Mouse (Mus musculus): ENCODE results near the gene Calm2. TPM values are rescaled to one million over a fixed set of nuclear protein-coding genes. Genes with fewer than 3 reads are reported as not detected.

The Calm2 gene
- polyA plus RNA-seq, 1 experiment from 2014 or later: 1,028 TPM

DNA sequence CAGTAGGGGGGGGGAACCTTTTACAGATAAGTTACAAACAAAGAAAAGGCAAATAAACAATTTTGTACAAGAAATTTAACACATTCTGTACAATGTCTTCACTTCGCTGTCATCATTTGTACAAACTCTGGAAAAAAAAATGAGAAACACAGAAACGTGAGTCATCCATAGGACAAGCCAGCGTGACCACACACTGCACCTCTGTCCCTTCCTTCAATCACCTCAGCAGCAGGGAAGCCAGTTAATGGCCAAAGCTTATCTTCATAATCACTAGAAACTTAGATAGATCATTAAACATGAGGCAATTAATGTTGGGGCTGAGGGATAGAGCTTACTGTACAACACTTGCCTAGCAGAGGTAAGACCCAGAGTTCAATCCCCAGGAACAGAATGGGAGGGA is 12.8 kb downstream of the Calm2 start:
- no peak for ATAC-seq (ENCODE audit: low read depth)
- peaks cover 64% of the 10 kb centered on the region for H3K36me3 ChIP-seq (ENCODE audit: control insufficient read depth, insufficient read depth, low read length)
- 93% methylated on average over 3 of the region's 3 CpGs for WGBS
- no peaks in the 10 kb centered on the region for H3K9me3 ChIP-seq (ENCODE audit: control insufficient read depth, low read length)
- no peak for DNase-seq (ENCODE audit: low spot score)
- no peaks in the 10 kb centered on the region for H3K4me1 ChIP-seq (ENCODE audit: control insufficient read depth, insufficient read depth, low read length)
- no peak overlapping the region for H3K4me2 ChIP-seq (ENCODE audit: low read depth, low read length)
- no peaks in the 10 kb centered on the region for H3K27me3 ChIP-seq (replicated peaks; ENCODE audit: control insufficient read depth, insufficient read depth, low read length)
- no peak overlapping the region for H3K9ac ChIP-seq (ENCODE audit: low read depth, low read length)
- H3K4me3 ChIP-seq (ENCODE audit: low read depth, low read length): no peak overlapping the region
- no peak overlapping the region for H3K27ac ChIP-seq (replicated peaks; ENCODE audit: low read depth, low read length)

DNA sequence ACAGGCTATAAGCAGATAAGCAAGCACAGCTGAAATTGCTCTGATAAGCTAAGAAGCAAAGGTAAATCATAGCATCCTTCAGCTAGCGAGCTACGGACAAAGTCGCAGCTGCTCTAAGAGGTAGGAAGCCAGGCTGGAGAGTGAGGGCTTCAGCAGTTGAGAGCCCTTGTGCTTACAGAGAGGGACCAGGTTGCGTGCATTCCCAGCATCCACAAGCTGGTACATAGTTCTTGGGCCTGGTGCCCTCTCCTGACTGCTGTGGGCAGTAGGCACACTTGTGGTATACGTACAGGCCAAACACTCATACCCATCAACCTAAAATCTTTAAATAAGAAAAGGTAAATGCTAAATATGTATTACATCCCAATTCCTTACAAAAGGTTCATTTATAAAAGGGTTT is 14.0 kb downstream of the Calm2 start:
- H3K36me3 ChIP-seq (ENCODE audit: control insufficient read depth, insufficient read depth, low read length): peaks cover 64% of the 10 kb centered on the region
- no peaks in the 10 kb centered on the region for H3K9me3 ChIP-seq (ENCODE audit: control insufficient read depth, low read length)
- H3K4me1 ChIP-seq (ENCODE audit: control insufficient read depth, insufficient read depth, low read length): no peaks in the 10 kb centered on the region
- WGBS: 98% methylated on average over 5 of the region's 5 CpGs
- H3K4me2 ChIP-seq (ENCODE audit: low read depth, low read length): no peak overlapping the region
- H3K27me3 ChIP-seq (replicated peaks; ENCODE audit: control insufficient read depth, insufficient read depth, low read length): no peaks in the 10 kb centered on the region
- DNase-seq (ENCODE audit: low spot score): no peak
- no peak overlapping the region for H3K4me3 ChIP-seq (ENCODE audit: low read depth, low read length)
- H3K27ac ChIP-seq (replicated peaks; ENCODE audit: low read depth, low read length): no peak overlapping the region
- no peak overlapping the region for H3K9ac ChIP-seq (ENCODE audit: low read depth, low read length)
- ATAC-seq (ENCODE audit: low read depth): no peak

- Histone ChIP-seq H3K4me2 (ENCODE audit: low read depth, low read length) (no peak overlapping the region), H3K4me3 (ENCODE audit: low read depth, low read length) (no peak overlapping the region), H3K9ac (ENCODE audit: low read depth, low read length) (no peak overlapping the region), H3K27me3 (replicated peaks; ENCODE audit: control insufficient read depth, insufficient read depth, low read length) (no peaks in the 10 kb centered on the region), H3K4me1 (ENCODE audit: control insufficient read depth, insufficient read depth, low read length) (no peaks in the 10 kb centered on the region), H3K36me3 (ENCODE audit: control insufficient read depth, insufficient read depth, low read length) (peaks cover 64% of the 10 kb centered on the region), H3K27ac (replicated peaks; ENCODE audit: low read depth, low read length) (no peak overlapping the region), H3K9me3 (ENCODE audit: control insufficient read depth, low read length) (no peaks in the 10 kb centered on the region)
- DNase-seq (ENCODE audit: low spot score) (no peak), ATAC-seq (ENCODE audit: low read depth) (no peak)
Observed at GRCm38 (mm10) chr17:87432314-87432713, 14.4 kb downstream of the Calm2 start.

- DNase-seq (ENCODE audit: low spot score) (no peak), ATAC-seq (ENCODE audit: low read depth) (no peak)
- no peaks in the 10 kb centered on the region for H3K27me3 ChIP-seq (replicated peaks; ENCODE audit: control insufficient read depth, insufficient read depth, low read length)
- H3K4me2 ChIP-seq (ENCODE audit: low read depth, low read length): no peak overlapping the region
- H3K9ac ChIP-seq (ENCODE audit: low read depth, low read length): no peak overlapping the region
- no peaks in the 10 kb centered on the region for H3K4me1 ChIP-seq (ENCODE audit: control insufficient read depth, insufficient read depth, low read length)
- WGBS: 61% methylated on average over 3 of the region's 3 CpGs
- no peak overlapping the region for H3K4me3 ChIP-seq (ENCODE audit: low read depth, low read length)
- peaks cover 48% of the 10 kb centered on the region for H3K36me3 ChIP-seq (ENCODE audit: control insufficient read depth, insufficient read depth, low read length)
- no peaks in the 10 kb centered on the region for H3K9me3 ChIP-seq (ENCODE audit: control insufficient read depth, low read length)
- peak overlapping the region; percentile 2; the same call in 1 of the 2 replicates for H3K27ac ChIP-seq (replicated peaks; ENCODE audit: low read depth, low read length)
Observed at GRCm38 (mm10) chr17:87429431-87429830, 17.3 kb downstream of the Calm2 start.

- peak within 1 kb of the TSS; percentile 36; the same call in 1 of the 2 replicates for H3K27ac ChIP-seq (replicated peaks; ENCODE audit: low read depth, low read length)
- H3K36me3 ChIP-seq (ENCODE audit: control insufficient read depth, insufficient read depth, low read length): peaks cover 34% of the 10 kb centered on the region
- DNase-seq (ENCODE audit: low spot score) (no peak), ATAC-seq (ENCODE audit: low read depth) (peak; percentile 42; the same call in 1 of the 2 replicates)
- no peaks in the 10 kb centered on the region for H3K4me1 ChIP-seq (ENCODE audit: control insufficient read depth, insufficient read depth, low read length)
- peak within 1 kb of the TSS; percentile 26 for H3K4me2 ChIP-seq (ENCODE audit: low read depth, low read length)
- H3K9me3 ChIP-seq (ENCODE audit: control insufficient read depth, low read length): no peaks in the 10 kb centered on the region
- H3K4me3 ChIP-seq (ENCODE audit: low read depth, low read length): no peak within 1 kb of the TSS
- 60% methylated on average over 23 of the region's 24 CpGs for WGBS
- H3K9ac ChIP-seq (ENCODE audit: low read depth, low read length): no peak within 1 kb of the TSS
- no peaks in the 10 kb centered on the region for H3K27me3 ChIP-seq (replicated peaks; ENCODE audit: control insufficient read depth, insufficient read depth, low read length)
Observed at GRCm38 (mm10) chr17:87427511-87427910, 19.2 kb downstream of the Calm2 start, which contains the start of gene Stpg4. Gene Stpg4, minus strand, starts transcription at chr17:87427741.

GRCm38 (mm10) chr17:87418082-87418481 is 28.7 kb downstream of the Calm2 start:
- ATAC-seq (ENCODE audit: low read depth) (no peak), DNase-seq (ENCODE audit: low spot score) (no peak)
- Histone ChIP-seq H3K9ac (ENCODE audit: low read depth, low read length) (no peak overlapping the region), H3K4me1 (ENCODE audit: control insufficient read depth, insufficient read depth, low read length) (no peaks in the 10 kb centered on the region), H3K9me3 (ENCODE audit: control insufficient read depth, low read length) (no peaks in the 10 kb centered on the region), H3K36me3 (ENCODE audit: control insufficient read depth, insufficient read depth, low read length) (no peaks in the 10 kb centered on the region), H3K4me3 (ENCODE audit: low read depth, low read length) (no peak overlapping the region), H3K27me3 (replicated peaks; ENCODE audit: control insufficient read depth, insufficient read depth, low read length) (no peaks in the 10 kb centered on the region), H3K4me2 (ENCODE audit: low read depth, low read length) (no peak overlapping the region), H3K27ac (replicated peaks; ENCODE audit: low read depth, low read length) (no peak overlapping the region)
- WGBS: 72% methylated on average over 7 of the region's 7 CpGs

GRCm38 (mm10) chr17:87406646-87407045 is 40.1 kb downstream of the Calm2 start:
- Histone ChIP-seq H3K27me3 (replicated peaks; ENCODE audit: control insufficient read depth, insufficient read depth, low read length) (no peaks in the 10 kb centered on the region), H3K4me1 (ENCODE audit: control insufficient read depth, insufficient read depth, low read length) (peaks cover 4% of the 10 kb centered on the region; the same call in 1 of the 2 replicates), H3K4me3 (ENCODE audit: low read depth, low read length) (no peak overlapping the region), H3K9me3 (ENCODE audit: control insufficient read depth, low read length) (no peaks in the 10 kb centered on the region), H3K27ac (replicated peaks; ENCODE audit: low read depth, low read length) (no peak overlapping the region), H3K9ac (ENCODE audit: low read depth, low read length) (no peak overlapping the region), H3K36me3 (ENCODE audit: control insufficient read depth, insufficient read depth, low read length) (no peaks in the 10 kb centered on the region), H3K4me2 (ENCODE audit: low read depth, low read length) (no peak overlapping the region)
- 62% methylated on average over 4 of the region's 4 CpGs for WGBS
- no peak for DNase-seq (ENCODE audit: low spot score)
- no peak for ATAC-seq (ENCODE audit: low read depth)

GRCm38 (mm10) chr17:87405576-87405975 is 41.2 kb downstream of the Calm2 start:
- no peak overlapping the region for H3K4me2 ChIP-seq (ENCODE audit: low read depth, low read length)
- H3K9me3 ChIP-seq (ENCODE audit: control insufficient read depth, low read length): no peaks in the 10 kb centered on the region
- peak; percentile 36 for DNase-seq (ENCODE audit: low spot score)
- 55% methylated on average over 11 of the region's 11 CpGs for WGBS
- H3K27me3 ChIP-seq (replicated peaks; ENCODE audit: control insufficient read depth, insufficient read depth, low read length): no peaks in the 10 kb centered on the region
- no peak overlapping the region for H3K27ac ChIP-seq (replicated peaks; ENCODE audit: low read depth, low read length)
- H3K4me3 ChIP-seq (ENCODE audit: low read depth, low read length): no peak overlapping the region
- 0 out of 2 replicates have a peak, but pooled peaks have one; percentile 33 for ATAC-seq (ENCODE audit: low read depth)
- H3K4me1 ChIP-seq (ENCODE audit: control insufficient read depth, insufficient read depth, low read length): peaks cover 4% of the 10 kb centered on the region; the same call in 1 of the 2 replicates
- no peak overlapping the region for H3K9ac ChIP-seq (ENCODE audit: low read depth, low read length)
- no peaks in the 10 kb centered on the region for H3K36me3 ChIP-seq (ENCODE audit: control insufficient read depth, insufficient read depth, low read length)

GRCm38 (mm10) chr17:87403462-87403861 is 43.3 kb downstream of the Calm2 start:
- no peak for ATAC-seq (ENCODE audit: low read depth)
- no peak for DNase-seq (ENCODE audit: low spot score)
- no peak overlapping the region for H3K9ac ChIP-seq (ENCODE audit: low read depth, low read length)
- H3K36me3 ChIP-seq (ENCODE audit: control insufficient read depth, insufficient read depth, low read length): no peaks in the 10 kb centered on the region
- 78% methylated on average over 4 of the region's 4 CpGs for WGBS
- H3K4me1 ChIP-seq (ENCODE audit: control insufficient read depth, insufficient read depth, low read length): peaks cover 2% of the 10 kb centered on the region; the same call in 1 of the 2 replicates
- no peak overlapping the region for H3K27ac ChIP-seq (replicated peaks; ENCODE audit: low read depth, low read length)
- H3K4me3 ChIP-seq (ENCODE audit: low read depth, low read length): no peak overlapping the region
- no peaks in the 10 kb centered on the region for H3K27me3 ChIP-seq (replicated peaks; ENCODE audit: control insufficient read depth, insufficient read depth, low read length)
- no peak overlapping the region for H3K4me2 ChIP-seq (ENCODE audit: low read depth, low read length)
- H3K9me3 ChIP-seq (ENCODE audit: control insufficient read depth, low read length): no peaks in the 10 kb centered on the region
